Mouse (Mus musculus): ENCODE measurements around the gene Col25a1.

DNA sequence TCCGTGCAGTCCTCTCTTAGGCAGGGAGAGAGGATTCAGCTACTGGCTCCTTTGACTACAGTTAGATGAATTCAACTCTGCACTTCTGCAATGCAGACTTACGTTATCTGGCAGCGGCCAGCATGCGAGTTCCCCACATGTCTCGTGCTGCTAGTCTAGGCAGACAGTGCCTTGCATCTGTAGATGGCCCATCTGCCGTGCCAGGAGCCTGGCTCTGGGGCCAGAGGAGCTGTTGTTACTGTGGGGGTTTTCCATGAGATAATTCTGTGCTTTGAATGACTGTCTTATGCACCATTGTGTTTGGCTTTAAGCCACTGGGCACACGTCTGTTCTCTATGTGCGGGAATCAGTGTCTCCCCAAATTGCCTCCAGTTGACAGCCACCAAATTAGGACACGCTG is 173.5 kb downstream of the Col25a1 start:
- no peak for TF ChIP-seq CTCF (IDR thresholded peaks at IDR 0.05; ENCODE audit: extremely low read depth, insufficient read depth, low read length)
- no peak for TF ChIP-seq POLR2A (IDR thresholded peaks at IDR 0.05; ENCODE audit: extremely low read depth, insufficient read depth, low read length)
